Mouse (Mus musculus) gastrocnemius, postnatal 14 days (tissue): ENCODE data around the gene Srsf6. TPM values are rescaled to one million over a fixed set of nuclear protein-coding genes. Genes with fewer than 3 reads are reported as not detected.

Source experiments
- DNase-seq: peaks from one replicate; pipeline ENCODE4 v3.0.0; 2021; ENCODE audit warnings: mixed read lengths
- intact Hi-C: fragments of 180-260 bp; cut with DNase I; formaldehyde crosslinking; loops from one replicate; pipeline ENCODE4 v1.15.1; 2025; ENCODE audit warnings: low total_unique reads
- total RNA-seq, 2 experiments: library from RNA; stranded (reverse); gene quantifications; 2 replicates each; pipeline ENCODE4 v1.2.3; 2021

Srsf6 gene
- total RNA-seq, 2 experiments from 2014 or later = 51.0 to 53.3 TPM

DNA sequence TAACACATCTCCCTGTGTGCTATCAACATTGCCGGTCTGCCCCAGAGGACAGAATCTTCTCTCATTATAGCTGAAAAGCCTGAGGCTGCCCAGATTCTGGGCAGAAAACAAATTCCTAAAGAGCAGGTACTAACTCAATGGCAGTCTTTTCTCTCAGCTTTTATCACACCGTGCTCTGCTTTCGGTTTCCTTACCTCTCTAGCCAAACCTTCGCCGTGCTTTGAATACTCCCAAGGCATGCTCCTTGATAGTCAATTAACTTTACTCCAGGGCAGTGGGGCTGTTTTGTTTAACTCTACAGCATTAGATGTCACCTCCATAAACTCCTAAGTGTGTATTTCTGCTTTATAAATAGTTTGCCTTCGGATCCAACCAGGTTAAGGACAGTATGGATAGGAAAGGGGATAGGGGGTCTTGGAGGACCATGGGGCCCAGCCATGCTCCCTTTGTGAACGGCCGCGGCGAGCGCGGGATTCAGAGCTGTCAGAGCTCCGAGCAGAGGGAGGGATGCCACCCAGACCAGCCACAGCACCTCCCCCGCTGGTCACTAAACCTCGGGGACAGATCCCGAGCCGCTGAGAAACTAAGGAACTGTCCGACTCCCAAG, 709 bp upstream of the Srsf6 start:
- DNase-seq = no peak
- intact Hi-C loops = no loop called here

DNA sequence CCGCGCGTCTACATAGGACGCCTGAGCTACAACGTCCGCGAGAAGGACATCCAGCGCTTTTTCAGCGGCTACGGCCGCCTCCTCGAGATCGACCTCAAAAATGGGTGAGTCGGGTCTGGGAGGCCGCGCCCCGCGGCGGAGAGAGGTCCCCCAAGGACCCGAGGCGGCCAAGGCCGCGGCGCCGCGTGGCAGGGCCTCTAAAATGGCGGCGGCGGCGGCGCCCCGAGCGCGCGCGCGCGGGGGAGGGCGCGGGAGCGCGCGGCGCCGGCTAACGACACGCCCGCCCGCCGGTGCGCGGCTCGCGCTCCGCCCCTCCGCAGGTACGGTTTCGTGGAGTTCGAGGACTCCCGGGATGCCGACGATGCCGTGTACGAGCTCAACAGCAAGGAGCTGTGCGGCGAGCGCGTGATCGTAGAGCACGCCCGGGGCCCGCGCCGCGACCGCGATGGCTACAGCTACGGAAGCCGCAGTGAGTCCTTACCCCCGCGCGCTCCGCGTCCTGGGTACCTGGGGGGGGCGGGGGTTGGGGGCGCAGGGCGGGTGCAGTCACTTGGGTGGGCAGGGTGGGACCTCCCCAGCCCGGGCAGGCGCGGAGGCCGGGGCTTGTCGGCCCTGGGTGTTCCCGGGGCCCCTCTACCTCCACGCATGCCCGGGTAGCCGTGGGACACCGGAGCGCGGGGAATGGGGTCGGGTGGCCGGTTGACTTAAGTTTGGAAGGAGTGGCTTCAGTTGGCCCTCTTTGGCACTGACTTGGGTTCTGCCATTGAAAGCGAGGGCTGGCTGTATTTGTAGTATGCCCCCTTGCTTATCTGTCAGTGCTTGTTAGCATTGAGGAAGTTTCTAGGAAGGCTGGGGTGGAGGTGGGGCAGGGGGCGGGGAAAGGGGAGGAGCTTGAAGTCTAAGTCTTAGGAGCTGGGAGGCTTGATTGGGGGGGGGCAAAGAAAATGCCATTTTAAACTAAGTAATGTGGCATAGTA, 634 bp downstream of the Srsf6 start:
- DNase-seq = peak; percentile 57
- intact Hi-C loops = no loop called here

DNA sequence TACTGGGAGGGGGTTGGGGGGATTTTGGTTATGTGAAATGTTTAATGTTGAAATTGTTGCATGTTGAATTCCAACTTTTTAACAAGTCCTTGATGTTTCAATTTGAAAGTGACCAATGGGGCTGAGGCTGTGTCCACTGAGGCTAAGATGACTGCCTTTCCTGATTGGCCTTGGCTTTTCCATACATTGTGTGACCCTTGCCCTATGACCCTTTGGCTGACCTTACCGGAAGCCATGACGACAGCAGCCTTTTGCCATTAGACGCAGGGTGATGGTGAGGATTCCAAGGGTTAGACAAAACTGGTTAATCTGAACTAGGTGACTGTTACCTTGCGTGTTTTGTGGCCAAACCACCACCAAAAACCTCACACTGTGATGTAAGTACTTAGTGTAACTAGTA, 1.4 kb downstream of the Srsf6 start:
- DNase-seq = no peak
- intact Hi-C loops = no loop called here

DNA sequence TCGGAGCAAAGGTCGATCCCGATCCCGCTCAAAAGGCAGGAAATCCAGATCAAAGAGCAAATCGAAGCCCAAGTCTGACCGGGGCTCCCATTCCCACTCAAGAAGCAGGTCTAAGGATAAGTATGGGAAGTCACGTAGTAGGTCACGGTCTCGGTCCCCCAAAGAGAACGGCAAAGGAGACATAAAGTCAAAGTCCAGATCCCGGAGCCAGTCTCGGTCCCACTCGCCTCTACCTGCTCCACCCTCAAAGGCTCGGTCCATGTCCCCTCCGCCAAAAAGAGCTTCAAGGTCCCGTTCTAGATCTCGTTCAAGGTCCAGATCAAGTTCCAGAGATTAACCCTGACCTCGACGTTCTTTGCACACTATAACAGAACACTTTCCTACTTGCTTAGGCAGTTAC, 3.1 kb downstream of the Srsf6 start:
- intact Hi-C loops = no loop called here
- DNase-seq = no peak

DNA sequence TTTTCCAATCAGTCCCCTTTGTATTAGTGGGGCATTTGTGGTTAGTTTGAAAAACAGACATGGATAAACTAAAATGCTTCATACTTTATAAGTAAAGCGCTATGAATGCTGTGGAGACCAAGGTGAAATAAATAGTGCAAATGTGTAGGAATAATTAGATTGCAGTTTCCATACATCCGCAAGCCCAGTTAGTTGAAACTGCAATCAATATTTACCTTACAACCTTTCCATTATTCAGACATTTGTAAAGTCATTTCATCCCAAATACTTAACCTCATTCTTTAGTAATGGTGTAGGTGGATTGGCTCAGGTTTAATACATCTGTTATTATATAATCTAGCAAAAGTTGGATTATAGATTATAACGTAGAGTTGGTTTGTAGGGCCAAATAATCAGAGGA, 4.4 kb downstream of the Srsf6 start:
- intact Hi-C loops = no loop called here
- no peak for DNase-seq

DNA sequence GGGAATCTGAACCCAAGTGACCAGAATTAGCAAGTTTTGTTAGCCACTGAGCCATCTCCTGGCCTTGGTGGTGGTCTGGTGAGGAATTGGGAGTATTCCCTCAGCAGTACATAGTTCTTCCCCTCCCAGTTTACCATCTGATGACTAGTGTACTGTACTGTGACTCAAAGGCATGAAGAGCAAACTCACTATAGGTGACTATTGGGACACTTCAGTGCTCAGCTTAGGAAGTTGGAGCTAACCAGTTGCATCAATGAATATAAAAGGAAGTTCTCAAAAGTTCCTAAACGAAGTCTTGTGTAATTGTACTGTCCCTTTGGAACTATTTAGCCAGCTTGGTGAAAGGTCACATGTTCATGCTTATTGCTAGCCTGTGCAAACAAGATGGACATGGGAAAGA, 8.2 kb downstream of the Srsf6 start:
- no peak for DNase-seq
- intact Hi-C loops = no loop called here

DNA sequence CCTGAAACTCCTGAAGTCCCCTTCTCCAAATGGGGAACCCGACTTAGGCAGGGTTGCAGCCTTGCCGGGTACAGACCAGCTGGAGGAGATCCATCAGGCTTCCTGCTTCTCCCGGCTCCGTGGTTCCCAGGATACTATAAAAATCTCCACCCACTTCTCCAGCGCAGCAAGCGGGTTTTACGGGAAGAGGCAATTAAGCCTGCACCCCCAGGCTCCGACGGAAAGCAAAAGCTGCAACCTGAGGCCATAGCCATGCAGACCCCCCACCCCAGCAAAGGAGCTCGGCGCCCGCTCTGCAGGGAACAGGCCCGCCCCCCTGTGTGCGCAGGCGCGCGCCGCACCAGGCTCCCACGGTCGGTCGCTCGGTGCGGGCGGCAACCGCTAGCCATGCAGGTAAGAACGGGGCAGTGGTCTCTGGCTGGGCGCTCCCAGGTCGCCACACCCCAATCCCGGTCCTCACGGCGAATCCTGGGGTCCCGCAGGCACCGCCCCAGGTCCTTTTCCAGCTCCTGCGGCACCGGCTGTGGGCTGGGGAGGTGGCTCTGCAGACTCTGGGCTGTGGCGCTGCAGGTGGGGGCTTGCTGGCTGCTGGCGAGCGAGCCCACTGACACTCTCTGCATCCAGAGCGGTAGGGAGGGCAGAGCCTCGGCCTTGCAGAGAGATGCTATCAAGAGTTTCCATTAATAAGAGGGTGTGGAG, 12.0 kb downstream of the Srsf6 start, which contains the start of gene L3mbtl1:
Gene L3mbtl1 (plus strand): TSS at position 325 of the 699 bp plus-strand sequence.
- intact Hi-C loops = no loop called here
- DNase-seq = peak; percentile 26

DNA sequence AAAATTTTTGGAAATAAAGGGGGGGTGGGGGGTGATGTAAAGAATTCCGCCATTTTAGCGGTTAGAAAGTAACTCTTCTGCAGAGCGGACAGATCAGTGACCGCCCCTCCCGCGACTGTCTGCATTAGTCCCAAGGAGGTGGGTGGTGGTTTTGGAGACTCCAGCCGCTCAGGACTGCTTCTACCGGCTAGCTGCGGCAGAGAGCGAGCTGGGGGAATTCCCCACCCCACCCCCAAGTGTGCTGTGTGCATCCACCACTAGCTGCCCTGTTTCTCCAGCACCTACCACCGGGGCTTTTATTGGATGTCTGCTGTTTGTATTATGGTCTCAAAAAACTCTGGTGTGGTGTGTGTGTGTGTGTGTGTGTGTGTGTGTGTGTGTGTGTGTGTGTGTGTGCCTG, 12.6 kb downstream of the Srsf6 start:
- DNase-seq = no peak
- intact Hi-C loops = no loop called here

DNA sequence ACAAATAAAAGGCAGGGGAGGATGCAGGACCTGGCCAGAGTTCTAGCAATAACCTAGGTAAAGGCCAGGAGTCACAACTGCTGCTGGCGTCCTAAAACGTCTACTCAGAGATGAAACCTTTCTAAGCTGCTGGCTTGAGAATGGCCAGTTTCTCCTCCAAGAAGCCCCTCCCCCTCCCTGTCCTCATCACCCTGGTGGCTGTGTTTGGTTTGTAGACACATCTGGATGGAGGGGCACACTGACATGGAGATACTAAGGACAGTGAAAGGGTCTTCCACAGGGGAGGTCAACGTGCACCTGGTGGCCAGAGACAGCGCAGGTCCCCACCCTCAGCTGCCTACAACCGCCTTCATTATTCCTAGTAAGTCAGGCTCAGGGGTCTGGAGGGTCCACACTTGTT, 15.6 kb downstream of the Srsf6 start:
- no peak for DNase-seq
- intact Hi-C loops = no loop called here

DNA sequence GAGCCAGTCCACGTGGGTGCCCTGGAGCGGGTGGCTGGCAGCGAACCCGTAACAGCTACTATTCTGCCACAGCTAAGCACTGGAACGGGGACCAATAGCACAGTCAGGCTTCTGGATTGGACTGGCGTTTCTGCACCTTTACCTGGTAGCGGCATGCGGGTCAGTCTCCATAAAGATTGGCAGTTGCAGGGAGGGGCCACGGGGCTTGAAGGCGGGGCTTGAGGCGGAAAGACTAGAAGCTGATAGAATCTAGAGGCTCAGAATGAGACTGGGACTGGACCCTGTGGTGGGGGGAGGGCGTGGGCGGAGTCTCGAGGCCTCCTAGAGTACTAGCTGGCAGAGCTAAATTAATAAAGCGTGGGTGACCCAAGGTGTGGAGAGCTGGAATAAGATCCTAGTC, 16.4 kb downstream of the Srsf6 start:
- intact Hi-C loops = no loop called here

DNA sequence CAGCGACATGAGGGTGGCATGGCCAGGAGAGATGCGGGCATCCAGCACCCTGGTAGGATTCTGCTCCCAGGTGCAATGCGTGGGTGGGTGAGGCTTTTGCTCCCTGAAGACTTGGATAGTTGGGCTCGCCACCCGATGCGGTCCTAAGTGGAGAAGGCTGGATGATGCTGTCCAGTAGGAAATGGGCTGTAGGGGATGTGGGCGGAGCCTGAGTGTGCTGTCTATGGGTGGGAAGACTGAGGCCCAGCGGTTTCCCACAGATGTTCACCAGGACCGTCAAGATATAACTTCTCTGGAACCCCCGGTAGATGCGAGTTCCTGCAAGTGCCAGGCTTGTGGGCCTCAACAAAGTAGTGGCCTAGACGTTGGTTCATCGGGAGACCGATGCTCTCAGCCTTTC, 16.9 kb downstream of the Srsf6 start:
- no peak for DNase-seq
- intact Hi-C loops = no loop called here

More for the DNA sequence above, 16.4 kb downstream of the Srsf6 start:
- DNase-seq = no peak

DNA sequence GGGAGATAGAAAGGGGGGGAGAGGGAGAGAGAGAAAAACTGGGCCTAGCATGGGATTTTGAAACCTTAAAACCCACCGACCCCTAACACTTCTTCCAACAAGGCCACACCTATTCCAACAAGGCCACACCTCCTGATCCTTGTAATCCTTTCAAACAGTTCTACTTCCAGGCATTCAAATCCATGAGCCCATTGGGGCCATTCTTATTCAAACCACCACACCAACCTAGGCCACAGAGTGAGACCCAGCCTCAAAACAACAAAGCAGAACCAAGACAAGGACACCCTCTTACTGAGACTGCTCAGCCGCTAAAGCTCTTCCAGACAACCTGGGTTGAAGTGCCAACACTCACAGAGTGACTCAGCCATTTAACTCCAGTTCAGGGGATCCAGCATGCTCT, 19.4 kb downstream of the Srsf6 start:
- no peak for DNase-seq
- intact Hi-C loops = no loop called here

DNA sequence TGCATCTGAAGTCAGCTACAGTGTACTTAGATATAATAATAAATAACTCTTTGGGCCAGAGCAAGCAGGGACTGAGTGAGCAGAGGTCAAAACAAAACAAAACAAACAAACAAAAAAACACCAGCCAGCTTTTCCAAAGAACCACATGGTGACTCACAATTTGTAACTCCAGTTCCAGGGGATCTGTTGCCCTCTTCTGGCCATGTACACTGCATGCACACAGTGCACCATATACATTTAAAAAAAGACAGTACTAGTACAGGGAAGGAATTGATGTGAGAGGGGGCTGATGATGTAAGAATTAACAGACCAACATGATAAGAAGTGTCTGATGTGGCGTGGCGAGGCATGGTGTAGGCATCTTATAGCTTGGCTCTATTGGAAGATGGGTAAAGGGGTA, 25.5 kb downstream of the Srsf6 start:
- DNase-seq = no peak
- intact Hi-C loops = no loop called here

DNA sequence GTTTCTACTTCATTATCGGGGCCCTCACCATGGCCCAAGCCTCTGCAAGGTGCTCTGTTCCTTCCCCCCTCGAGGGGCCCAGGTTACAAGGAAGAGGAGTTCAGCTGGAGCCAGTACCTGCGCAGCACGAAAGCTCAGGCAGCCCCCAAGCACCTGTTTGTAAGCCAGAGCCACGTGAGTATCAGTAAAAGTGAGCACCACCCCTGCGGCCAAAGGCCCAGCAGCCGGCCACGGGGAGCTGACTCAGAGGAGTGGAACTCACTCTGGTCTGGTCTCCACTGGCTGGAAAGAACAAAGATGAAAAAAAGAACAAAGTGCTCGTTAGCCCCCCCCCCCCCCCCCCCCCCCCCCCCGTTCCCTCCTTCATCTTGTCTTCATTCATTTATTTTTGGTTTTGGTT, 30.0 kb downstream of the Srsf6 start:
- no peak for DNase-seq
- intact Hi-C loops = no loop called here

DNA sequence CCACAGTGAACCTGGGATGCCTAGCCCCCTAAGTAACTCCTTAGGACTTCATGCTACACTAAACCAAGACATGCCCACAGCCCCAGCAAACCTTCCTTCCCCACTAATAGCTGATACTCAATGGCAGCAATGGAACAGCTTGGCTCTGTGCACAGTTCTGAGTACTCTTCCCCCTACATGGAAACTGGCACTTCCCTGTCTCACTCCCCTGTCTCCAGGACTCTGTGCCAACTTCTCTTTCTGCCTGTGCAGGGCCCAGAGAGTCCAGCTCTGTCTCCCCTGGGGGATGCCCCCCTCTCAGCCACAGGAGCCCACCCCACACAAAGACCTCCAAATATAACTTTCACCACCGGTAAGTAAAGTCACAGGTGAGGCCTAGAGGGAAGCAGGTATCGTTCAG, 35.4 kb downstream of the Srsf6 start:
- no peak for DNase-seq
- intact Hi-C loops = no loop called here

DNA sequence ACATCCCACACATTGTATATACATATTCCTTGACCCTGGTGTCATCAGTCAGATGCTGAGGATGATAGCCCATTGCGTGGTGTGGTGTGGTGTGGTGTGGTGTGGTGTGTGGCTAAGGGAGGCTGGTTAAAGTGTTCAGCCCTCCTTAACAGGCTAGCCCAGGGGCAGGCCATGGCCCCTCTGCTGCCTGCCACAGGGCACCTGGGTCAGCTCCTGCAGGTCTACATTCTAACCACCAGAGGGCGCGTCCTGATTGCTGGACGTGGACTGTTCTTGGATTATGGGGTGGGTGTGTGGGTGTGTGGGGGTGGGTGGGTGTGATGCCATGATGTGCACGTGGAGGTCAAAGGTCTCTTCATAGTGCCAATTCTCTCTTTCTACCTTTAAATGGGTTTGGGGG, 37.0 kb downstream of the Srsf6 start:
- peak; percentile 25 for DNase-seq
- intact Hi-C loops = no loop called here

DNA sequence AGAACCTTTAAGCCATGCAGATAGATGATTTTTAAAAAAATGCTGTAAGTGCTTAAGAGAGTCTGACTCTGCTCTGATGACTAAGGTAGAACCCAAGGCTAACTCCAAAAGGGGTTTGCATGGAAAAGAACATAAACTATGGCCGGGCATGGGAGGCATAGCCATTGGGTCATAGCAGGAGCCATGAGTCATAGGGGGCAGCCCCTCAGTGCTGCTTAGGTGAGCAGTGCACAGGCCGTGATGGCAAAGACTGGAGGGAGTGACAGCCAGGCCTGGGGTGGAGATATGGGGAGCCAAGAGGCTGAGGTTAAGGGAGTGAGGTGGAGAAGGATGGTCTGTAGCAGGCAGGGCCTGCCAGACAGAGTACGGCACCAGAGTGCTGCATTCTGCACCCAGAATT, 37.8 kb downstream of the Srsf6 start:
- DNase-seq = no peak
- intact Hi-C loops = no loop called here

DNA sequence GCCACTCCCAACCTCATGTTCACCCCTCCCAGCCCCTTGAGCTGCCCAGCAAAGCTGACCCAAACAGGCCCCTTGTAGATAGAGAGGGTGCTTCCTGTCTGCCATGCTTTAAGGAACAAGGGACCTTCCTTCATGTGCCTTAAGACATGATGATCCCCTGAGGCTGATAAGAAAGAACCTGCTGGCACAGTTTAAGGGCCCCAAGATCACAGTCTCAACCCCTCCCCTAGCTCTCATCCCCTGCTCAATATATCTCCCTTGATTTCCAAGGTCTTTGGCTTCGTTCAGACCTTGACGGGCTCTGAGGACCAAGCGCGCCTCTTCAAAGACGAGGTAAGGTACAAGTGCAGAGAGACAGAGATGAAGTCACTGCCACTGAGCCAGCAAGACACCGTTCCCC, 39.6 kb downstream of the Srsf6 start:
- no peak for DNase-seq
- intact Hi-C loops = no loop called here

DNA sequence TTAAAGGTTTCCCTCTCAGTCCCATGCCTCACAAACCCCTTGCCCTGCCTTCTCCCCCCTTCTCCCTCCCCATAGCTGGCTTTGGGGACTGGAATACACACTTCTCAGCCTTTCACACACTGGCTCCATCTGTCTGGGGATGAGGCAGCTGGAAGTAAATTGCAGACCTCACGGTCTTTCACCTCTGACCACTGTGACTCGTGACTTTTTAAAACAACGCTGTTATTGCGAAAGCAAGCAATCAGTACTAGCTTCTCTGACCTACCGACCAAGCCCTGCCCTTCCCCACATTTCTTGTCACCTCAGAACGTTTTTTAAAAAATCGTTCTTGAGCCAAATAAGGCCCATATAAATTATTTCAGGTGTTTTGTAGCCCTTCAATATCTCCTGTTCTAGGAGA, 41.4 kb downstream of the Srsf6 start:
- intact Hi-C loops = no loop called here
- no peak for DNase-seq

DNA sequence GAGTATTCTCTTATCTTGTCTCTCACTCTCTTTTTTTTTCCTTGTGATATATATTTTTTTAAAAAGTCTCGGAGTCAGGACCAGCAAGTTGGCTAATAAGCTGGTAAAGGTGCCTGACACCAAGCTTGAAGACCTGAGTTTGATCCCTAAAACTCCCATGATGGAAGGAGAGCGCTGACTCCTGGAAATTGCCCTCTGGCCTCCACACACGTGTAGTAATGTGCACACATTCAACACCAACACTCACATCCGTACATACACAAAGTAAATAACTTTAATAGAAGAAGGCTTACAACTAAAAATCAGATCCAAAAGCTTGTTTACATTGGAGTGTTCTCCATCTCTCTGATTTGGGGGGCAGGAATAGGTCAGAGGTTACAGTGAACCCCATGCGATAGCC, 41.9 kb downstream of the Srsf6 start:
- no peak for DNase-seq
- intact Hi-C loops = no loop called here

DNA sequence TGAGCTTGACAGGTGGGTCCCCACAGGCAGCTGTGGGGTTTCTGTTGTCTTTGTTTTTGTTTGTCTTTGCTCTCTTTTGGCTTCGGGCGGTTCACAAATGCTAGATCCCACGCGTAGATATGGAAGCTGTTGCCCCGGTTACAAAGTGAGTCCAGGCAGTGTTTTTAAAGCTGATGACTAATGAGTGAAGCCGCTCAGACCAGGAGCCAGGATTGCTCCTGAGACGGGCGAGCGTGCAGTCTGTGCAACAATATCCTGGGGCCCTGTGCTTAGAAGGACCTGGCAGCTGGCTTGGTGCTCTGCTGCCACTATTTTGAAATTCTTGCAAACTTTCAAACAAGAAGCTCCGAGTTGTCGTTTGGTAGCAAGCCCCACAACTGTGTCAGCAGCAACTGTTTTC, 42.3 kb downstream of the Srsf6 start:
- intact Hi-C loops = no loop called here
- DNase-seq = no peak
